Comparison of ENCODE assay signal across 20 mouse cellular contexts in the genomic region with DNA sequence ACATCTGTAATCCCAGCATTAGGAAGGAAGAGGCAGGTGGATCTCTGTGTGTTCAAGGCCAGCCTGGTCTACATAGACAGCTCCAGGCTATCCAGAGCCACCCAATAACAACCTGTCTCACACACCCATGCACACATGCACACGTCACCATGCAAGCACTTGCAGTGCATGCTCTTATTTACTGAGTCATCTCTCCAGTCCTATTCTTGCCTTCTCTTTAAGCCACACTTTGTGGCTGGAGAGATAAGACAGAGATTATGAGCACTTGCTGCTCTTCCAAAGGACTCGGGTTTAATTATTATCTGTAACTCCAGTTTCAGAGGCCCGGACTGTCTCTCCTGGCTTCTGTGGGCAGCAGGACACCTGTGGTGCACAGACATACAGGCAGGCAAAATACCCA. TPM values are rescaled to one million over a fixed set of nuclear protein-coding genes. Genes with fewer than 3 reads are reported as not detected.
DNase-seq lines count a peak whose midpoint lies in the region; ATAC-seq lines count a peak whose summit lies in the region.
"Had no signal": no experiment of that assay in that cellular context is flagged by ENCODE, and none has a peak within 500 bp of the region (broad histone marks: within the 10 kb centered on the region; RNA-seq: fewer than 3 reads in every experiment).

No protein-coding gene starts in this region.

- H3K27ac ChIP-seq in heart, embryonic 10.5 days, result no peak overlapping the region
- H3K27ac ChIP-seq: gastrocnemius, adult 2 months; heart, adult 2 months; kidney, postnatal 0 days; neural tube, embryonic 13.5 days had no signal

- no peak overlapping the region for H3K4me3 ChIP-seq in heart, embryonic 10.5 days
- H3K4me3 ChIP-seq: gastrocnemius, adult 2 months; heart, adult 2 months; lung, embryonic 15.5 days; neural tube, embryonic 13.5 days had no signal

- H3K4me1 ChIP-seq in heart, embryonic 10.5 days, result peaks cover 12% of the 10 kb centered on the region
- H3K4me1 ChIP-seq: neural tube, embryonic 13.5 days had no signal

- ATAC-seq in megakaryocyte progenitor cell, adult 5-6 weeks (replicated peaks; ENCODE audit: poor library complexity), result peak; percentile 80
- ATAC-seq: forebrain, embryonic 16.5 days; inflammation-experienced regulatory T-cells, adult 6 months; Patski had no signal

- H3K36me3 ChIP-seq in heart, embryonic 10.5 days, result no peaks in the 10 kb centered on the region
- H3K36me3 ChIP-seq: lung, embryonic 15.5 days; neural tube, embryonic 13.5 days had no signal

- 40% methylated on average over 3 of the region's 3 CpGs for WGBS in heart, embryonic 10.5 days

- no peaks in the 10 kb centered on the region for H3K27me3 ChIP-seq in heart, embryonic 10.5 days (ENCODE audit: insufficient read depth, poor library complexity, severe bottlenecking)
- H3K27me3 ChIP-seq: lung, embryonic 15.5 days; neural tube, embryonic 13.5 days; Patski had no signal

- peak; percentile 84 for DNase-seq in heart, embryonic 10.5 days (ENCODE audit: low spot score)
- DNase-seq in heart, adult 9 months (ENCODE audit: low spot score in 2 of 2), result no peak
- peak; percentile 53 for DNase-seq in c-Kit-positive CD71-positive TER-119-negative erythroid progenitor cells, embryonic 14.5 days (ENCODE audit: low read depth)
- peak; percentile 59 for DNase-seq in liver
- DNase-seq in layer of hippocampus, adult 11-12 months (ENCODE audit: low spot score), result no peak
- DNase-seq in lung, postnatal 25 days (ENCODE audit: low spot score), result no peak
- no peak for DNase-seq in right cerebral cortex, postnatal 4 days
- DNase-seq: cerebellum, adult 9-11 months; embryo, embryonic 11 days; gastrocnemius, adult 2 months; heart, adult 2 months; layer of hippocampus, adult 9-11 months; thymus, postnatal 14 days had no signal

- no peaks in the 10 kb centered on the region for H3K9me3 ChIP-seq in heart, embryonic 10.5 days
- H3K9me3 ChIP-seq: lung, embryonic 15.5 days; neural tube, embryonic 13.5 days had no signal

RNA-seq across cellular contexts. Expression of gene Ppp1r15b, which starts 12.1 kb away (rescaled TPM):
- polyA plus RNA-seq in heart, embryonic 10.5 days (2016; fragmentation: Nextera tagmentation; extraction: Ambion mirVana), result 44.9 and 46.1 TPM in 2 replicates
- 54.1 and 60.2 TPM in 2 replicates for total RNA-seq in megakaryocyte progenitor cell, adult 5-6 weeks (2015)
- 86.1 and 90.7 TPM in 2 replicates for total RNA-seq in megakaryocyte progenitor cell, adult 5-6 weeks (2017)

RNA-seq across cellular contexts. Expression of gene Plekha6, which starts 45.2 kb away (rescaled TPM):
- 13.5 and 14.2 TPM in 2 replicates for polyA plus RNA-seq in heart, embryonic 10.5 days (2016; fragmentation: Nextera tagmentation; extraction: Ambion mirVana)
- 0.42 and 1.8 TPM in 2 replicates for total RNA-seq in megakaryocyte progenitor cell, adult 5-6 weeks (2015)
- total RNA-seq in megakaryocyte progenitor cell, adult 5-6 weeks (2017), result 1.1 and 2.2 TPM in 2 replicates

Comparison
In these comparisons a context has a peak if more than half of its experiments do, and no peak if none do; other contexts are left out.
1. DNase-seq: peak in heart, embryonic 10.5 days (single experiment), c-Kit-positive CD71-positive TER-119-negative erythroid progenitor cells, embryonic 14.5 days (single experiment) and liver (single experiment); none in heart, adult 9 months (0 of 2), layer of hippocampus, adult 11-12 months (single experiment), lung, postnatal 25 days (single experiment) and right cerebral cortex, postnatal 4 days (single experiment).